Mouse (Mus musculus): Measurements from ENCODE around the gene Ifi211. TPM values are rescaled to one million over a fixed set of nuclear protein-coding genes. Genes with fewer than 3 reads are reported as not detected.
"Not testable (repeated sequence)": the region's sequence is repeated elsewhere in the genome, so short reads cannot be mapped to it uniquely, and the experiment has no call there.

Ifi211 gene
- total and polyA plus RNA-seq, 2 experiments from 2014 or later = 0.11 to 1.5 TPM

DNA sequence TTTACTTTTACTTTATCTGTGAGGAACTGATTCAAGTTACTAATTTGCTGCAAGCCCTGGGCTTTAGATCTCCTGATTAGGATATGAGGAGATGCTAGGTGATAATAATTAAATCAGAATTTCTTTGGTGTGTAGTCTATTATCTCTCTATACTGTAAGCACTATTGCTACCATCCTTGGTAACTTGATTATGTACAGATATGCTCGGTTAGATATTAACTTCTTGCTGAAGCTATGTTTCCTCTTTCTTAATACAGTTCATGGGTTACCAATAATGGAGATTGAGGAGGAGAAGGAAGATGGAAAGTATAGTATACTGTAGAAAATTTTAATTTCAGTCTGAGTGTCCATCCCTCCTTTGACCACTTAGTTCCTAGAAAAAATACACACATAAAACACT, 40.7 kb upstream of the Ifi211 start:
- TF ChIP-seq CTCF (IDR thresholded peaks at IDR 0.05; ENCODE audit: low read depth) (no peak), EP300 (IDR thresholded peaks at IDR 0.05; ENCODE audit: low read depth) (no peak)
- ATAC-seq (ENCODE audit: insufficient read depth, low read depth) = no peak
- 59% methylated on average over 1 of the region's 1 CpGs for WGBS
- DNase-seq (ENCODE audit: low spot score) = no peak
- Histone ChIP-seq H3K36me3 (replicated peaks; ENCODE audit: control insufficient read depth, insufficient read depth, low read length) (no peaks in the 10 kb centered on the region), H3K27me3 (ENCODE audit: control insufficient read depth, insufficient read depth, low read length) (no peaks in the 10 kb centered on the region), H3K9ac (replicated peaks; ENCODE audit: low read depth, low read length) (no peak overlapping the region), H3K4me1 (ENCODE audit: control insufficient read depth, insufficient read depth) (no peaks in the 10 kb centered on the region), H3K4me2 (ENCODE audit: low read depth, low read length) (no peak overlapping the region), H3K9me3 (replicated peaks; ENCODE audit: control insufficient read depth, low read length) (no peaks in the 10 kb centered on the region), H3K27ac (ENCODE audit: low read depth) (no peak overlapping the region), H3K4me3 (ENCODE audit: low read depth, low read length) (no peak overlapping the region)

DNA sequence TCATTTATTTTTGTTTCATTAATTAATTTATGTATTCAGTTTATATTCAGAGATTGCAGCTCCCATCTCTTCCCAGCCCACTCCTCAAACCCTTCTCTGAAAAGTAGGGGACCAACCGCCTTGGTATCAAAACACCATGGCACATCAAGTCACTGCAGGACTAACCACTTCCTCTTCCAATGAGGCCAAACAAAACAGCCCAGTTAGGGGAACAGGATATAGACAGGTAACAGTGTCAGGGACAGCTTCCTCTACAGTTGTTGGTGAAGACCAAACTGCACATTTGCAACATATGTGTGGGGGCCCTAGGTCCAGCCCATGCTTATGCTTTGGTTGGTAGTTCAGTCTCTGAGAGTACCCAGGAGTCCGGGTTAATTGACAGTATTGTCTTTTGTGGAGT, 36.2 kb upstream of the Ifi211 start:
- H3K27me3 ChIP-seq (ENCODE audit: control insufficient read depth, insufficient read depth, low read length); DNase-seq (ENCODE audit: low spot score); H3K36me3 ChIP-seq (replicated peaks; ENCODE audit: control insufficient read depth, insufficient read depth, low read length); ATAC-seq (ENCODE audit: insufficient read depth, low read depth); H3K9ac ChIP-seq (replicated peaks; ENCODE audit: low read depth, low read length); H3K4me1 ChIP-seq (ENCODE audit: control insufficient read depth, insufficient read depth); H3K4me3 ChIP-seq (ENCODE audit: low read depth, low read length); H3K9me3 ChIP-seq (replicated peaks; ENCODE audit: control insufficient read depth, low read length); H3K4me2 ChIP-seq (ENCODE audit: low read depth, low read length); H3K27ac ChIP-seq (ENCODE audit: low read depth): not testable (repeated sequence)
- 69% methylated on average over 2 of the region's 2 CpGs for WGBS

DNA sequence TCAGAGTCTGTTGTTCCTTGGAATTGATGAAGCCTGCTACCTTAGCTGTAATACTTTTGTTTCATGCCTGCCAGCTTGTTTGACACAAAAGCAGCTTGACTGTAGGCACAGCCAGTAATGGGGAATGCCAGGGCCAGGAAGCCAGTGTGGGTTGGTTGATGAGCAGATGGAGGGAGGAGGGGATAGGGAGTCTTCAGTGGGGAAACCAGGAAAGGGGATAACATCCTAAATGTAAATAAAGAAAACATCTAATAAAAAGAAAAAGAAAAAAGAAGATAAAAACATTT, 29.9 kb upstream of the Ifi211 start:
- not testable (repeated sequence) for H3K27me3 ChIP-seq (ENCODE audit: control insufficient read depth, insufficient read depth, low read length); H3K27ac ChIP-seq (ENCODE audit: low read depth); H3K4me2 ChIP-seq (ENCODE audit: low read depth, low read length); H3K9me3 ChIP-seq (replicated peaks; ENCODE audit: control insufficient read depth, low read length); H3K4me1 ChIP-seq (ENCODE audit: control insufficient read depth, insufficient read depth); H3K36me3 ChIP-seq (replicated peaks; ENCODE audit: control insufficient read depth, insufficient read depth, low read length); ATAC-seq (ENCODE audit: insufficient read depth, low read depth); H3K9ac ChIP-seq (replicated peaks; ENCODE audit: low read depth, low read length); H3K4me3 ChIP-seq (ENCODE audit: low read depth, low read length); DNase-seq (ENCODE audit: low spot score)

DNA sequence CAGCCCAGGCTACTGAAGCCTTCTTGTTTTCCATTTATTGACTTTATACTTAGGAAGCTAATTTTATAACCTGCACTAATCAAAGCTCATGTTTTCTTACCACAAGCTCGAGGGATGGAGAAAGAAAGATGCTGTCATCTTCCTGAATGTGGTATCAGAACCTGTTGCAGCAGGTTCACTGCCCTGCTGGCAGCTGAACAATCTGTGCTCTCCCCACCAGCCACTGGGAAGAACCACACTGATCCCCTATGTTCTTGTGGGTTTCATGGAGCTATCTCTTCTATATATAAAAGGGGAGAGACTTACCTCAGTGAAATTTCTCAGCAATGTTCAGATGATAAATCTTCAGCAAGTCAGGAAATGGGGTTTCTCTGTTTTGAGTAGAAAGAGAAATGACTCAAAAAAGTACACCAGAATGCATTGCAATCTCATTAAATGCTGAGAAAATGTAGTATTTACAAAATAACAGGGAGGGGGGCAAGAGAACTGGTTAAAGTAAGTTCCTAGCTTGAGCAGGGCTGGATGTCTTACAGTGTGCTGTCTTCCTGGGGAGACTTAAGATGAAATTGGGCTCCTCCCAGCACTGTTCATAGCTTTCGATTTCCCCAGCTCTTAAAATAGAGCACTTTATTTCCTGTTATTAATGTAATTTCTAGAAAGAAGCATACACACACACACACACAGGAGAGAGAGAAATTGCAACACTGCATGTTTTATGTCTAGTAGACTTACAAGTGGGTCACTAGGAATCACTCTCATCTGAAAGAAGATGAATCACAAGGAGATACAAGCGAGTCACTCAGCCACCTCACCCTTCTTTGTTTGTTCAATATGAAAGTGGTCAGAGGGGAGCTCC, 29.3 kb upstream of the Ifi211 start, which contains the start of the genes Mndal and Ifi203:
Gene Mndal, minus strand, starts transcription at position 568 of the 856 bp plus-strand sequence.
Gene Ifi203, minus strand, starts transcription at position 749 of the 856 bp plus-strand sequence.
- DNase-seq (ENCODE audit: low spot score); ATAC-seq (ENCODE audit: insufficient read depth, low read depth): not testable (repeated sequence)
- 52% methylated on average over 3 of the region's 3 CpGs for WGBS

DNA sequence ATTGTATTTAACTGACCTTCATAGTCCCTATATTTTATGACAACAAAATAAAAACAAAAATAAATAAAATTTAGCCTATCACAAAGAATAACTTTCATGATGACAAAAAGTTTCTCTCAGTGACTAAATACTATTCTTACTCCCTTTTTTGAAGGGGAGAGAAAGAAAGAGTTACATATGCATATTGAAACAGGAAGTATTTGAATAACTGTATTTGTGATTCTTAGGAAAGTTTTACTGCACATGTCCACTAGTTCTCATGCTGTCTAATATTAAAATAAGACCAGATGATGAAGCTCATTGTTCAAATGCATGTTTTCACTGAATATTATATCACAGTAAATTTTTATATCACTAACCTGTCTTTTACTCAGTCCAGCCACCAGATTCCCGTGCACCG, 28.7 kb upstream of the Ifi211 start:
- H3K4me1 ChIP-seq (ENCODE audit: control insufficient read depth, insufficient read depth); ATAC-seq (ENCODE audit: insufficient read depth, low read depth); H3K27me3 ChIP-seq (ENCODE audit: control insufficient read depth, insufficient read depth, low read length); H3K36me3 ChIP-seq (replicated peaks; ENCODE audit: control insufficient read depth, insufficient read depth, low read length); H3K9me3 ChIP-seq (replicated peaks; ENCODE audit: control insufficient read depth, low read length); H3K27ac ChIP-seq (ENCODE audit: low read depth); DNase-seq (ENCODE audit: low spot score); H3K9ac ChIP-seq (replicated peaks; ENCODE audit: low read depth, low read length): not testable (repeated sequence)
- WGBS = 87% methylated on average over 2 of the region's 2 CpGs
- Histone ChIP-seq H3K4me2 (ENCODE audit: low read depth, low read length) (peak overlapping the region; percentile 12; the same call in 1 of the 2 replicates), H3K4me3 (ENCODE audit: low read depth, low read length) (peak overlapping the region; percentile 23; the same call in 1 of the 2 replicates)

More for the DNA sequence above, 29.3 kb upstream of the Ifi211 start, which contains the start of the genes Mndal and Ifi203:
- not testable (repeated sequence) for H3K27ac ChIP-seq (ENCODE audit: low read depth); H3K36me3 ChIP-seq (replicated peaks; ENCODE audit: control insufficient read depth, insufficient read depth, low read length); H3K27me3 ChIP-seq (ENCODE audit: control insufficient read depth, insufficient read depth, low read length); H3K9me3 ChIP-seq (replicated peaks; ENCODE audit: control insufficient read depth, low read length); H3K4me1 ChIP-seq (ENCODE audit: control insufficient read depth, insufficient read depth); H3K9ac ChIP-seq (replicated peaks; ENCODE audit: low read depth, low read length)
- Histone ChIP-seq H3K4me3 (ENCODE audit: low read depth, low read length) (peak within 1 kb of the TSS; percentile 23; the same call in 1 of the 2 replicates), H3K4me2 (ENCODE audit: low read depth, low read length) (peak within 1 kb of the TSS; percentile 12; the same call in 1 of the 2 replicates)

DNA sequence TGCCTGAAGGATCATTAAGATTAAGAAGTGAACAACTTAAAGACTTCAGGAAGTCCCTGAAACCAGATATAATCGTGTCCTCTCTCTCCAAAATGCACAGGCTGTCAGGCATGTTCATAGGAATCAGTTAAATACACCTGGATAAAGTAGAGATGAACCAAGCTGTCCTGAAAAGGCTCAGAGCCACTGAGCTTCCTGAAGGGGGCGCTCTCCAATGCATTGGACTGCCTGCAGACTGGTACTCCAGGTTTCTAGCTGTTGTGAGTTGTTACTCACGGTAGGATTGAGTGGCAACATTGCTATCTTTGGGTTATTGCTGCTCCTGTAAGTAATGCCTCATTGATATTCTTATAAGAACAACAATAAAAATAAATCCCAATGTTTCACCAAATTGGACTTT, 6.4 kb upstream of the Ifi211 start:
- DNase-seq (ENCODE audit: low spot score); H3K27ac ChIP-seq (ENCODE audit: low read depth); ATAC-seq (ENCODE audit: insufficient read depth, low read depth); H3K27me3 ChIP-seq (ENCODE audit: control insufficient read depth, insufficient read depth, low read length); H3K4me2 ChIP-seq (ENCODE audit: low read depth, low read length); H3K9me3 ChIP-seq (replicated peaks; ENCODE audit: control insufficient read depth, low read length); H3K36me3 ChIP-seq (replicated peaks; ENCODE audit: control insufficient read depth, insufficient read depth, low read length); H3K4me3 ChIP-seq (ENCODE audit: low read depth, low read length); H3K9ac ChIP-seq (replicated peaks; ENCODE audit: low read depth, low read length); H3K4me1 ChIP-seq (ENCODE audit: control insufficient read depth, insufficient read depth): not testable (repeated sequence)
- whole genome bisulfite sequencing = 55% methylated on average over 2 of the region's 3 CpGs
